Mouse (Mus musculus) embryonic facial prominence, embryonic 11.5 days (tissue): ENCODE measurements at regions not wholly inside any gene's neighbourhood (a gene's known extent, or its start where the extent isn't known, plus 50 kb on each side); places are given as distances from the start of the nearest gene placed in this dataset.

Experiments
- ATAC-seq: fragments of 200-750 bp; cut with Nextera tagmentation; replicated peaks from 2 replicates; pipeline ENCODE4 v1.8.0; 2017; ENCODE audit warnings: low read depth; ENCODE audit not compliant: insufficient number of reproducible peaks, low FRiP score, low TSS enrichment
- DNase-seq: peaks from one replicate; pipeline ENCODE4 v3.0.0-alpha.2; 2015; ENCODE audit warnings: low spot score
- H3K27ac ChIP-seq: fragments of 300-500 bp; sonication (generic); replicated peaks from 2 replicates; pipeline ENCODE4 v1.5.1; 2014; ENCODE audit warnings: mild to moderate bottlenecking, low read depth, low read length, control low read depth
- H3K27me3 ChIP-seq: fragments of 300-500 bp; sonication (generic); 2 replicates; pipeline ENCODE4 v1.6.1; 2014; ENCODE audit warnings: mild to moderate bottlenecking, low read length, moderate library complexity, mixed read lengths; ENCODE audit not compliant: control insufficient read depth, insufficient read depth
- H3K36me3 ChIP-seq: fragments of 300-500 bp; sonication (generic); replicated peaks from 2 replicates; pipeline ENCODE4 v1.6.1; 2014; ENCODE audit warnings: low read depth, mild to moderate bottlenecking, low read length, moderate library complexity, mixed read lengths; ENCODE audit not compliant: control insufficient read depth, insufficient read depth
- H3K4me1 ChIP-seq: fragments of 300-500 bp; sonication (generic); 2 replicates; pipeline ENCODE4 v1.6.1; 2014; ENCODE audit warnings: low read length, mixed read lengths; ENCODE audit not compliant: control insufficient read depth, insufficient read depth
- H3K4me2 ChIP-seq: fragments of 300-500 bp; sonication (generic); 2 replicates; pipeline ENCODE4 v1.6.1; 2014; ENCODE audit warnings: low read depth, mild to moderate bottlenecking, control low read depth, low read length, moderate library complexity
- H3K4me3 ChIP-seq: fragments of 300-500 bp; sonication (generic); 2 replicates; pipeline ENCODE4 v1.5.1; 2014; ENCODE audit warnings: low read depth, low read length, control low read depth
- H3K9ac ChIP-seq: fragments of 300-500 bp; sonication (generic); replicated peaks from 2 replicates; pipeline ENCODE4 v1.6.1; 2014; ENCODE audit warnings: mild to moderate bottlenecking, control low read depth, low read length
- H3K9me3 ChIP-seq: fragments of 300-500 bp; sonication (generic); replicated peaks from 2 replicates; pipeline ENCODE4 v1.6.1; 2016; ENCODE audit warnings: mild to moderate bottlenecking, low read length, inconsistent platforms, mixed read lengths; ENCODE audit not compliant: control insufficient read depth
- WGBS: fragments of 180-500 bp; shearing (Covaris S2); extraction: QIAGEN DNeasy Blood & Tissue Kit; methylation state at CpG from one replicate; pipeline ENCODE4 v1.1.7; 2014; 5-methylcytosine and 5-hydroxymethylcytosine counted together

- Histone ChIP-seq H3K4me1 (no peaks in the 10 kb centered on the region), H3K27ac (no peak overlapping the region), H3K36me3 (no peaks in the 10 kb centered on the region), H3K9me3 (no peaks in the 10 kb centered on the region), H3K4me3 (no peak overlapping the region), H3K9ac (no peak overlapping the region), H3K4me2 (no peak overlapping the region), H3K27me3 (no peaks in the 10 kb centered on the region)
- WGBS = 56% methylated on average over 2 of the region's 2 CpGs
- ATAC-seq = no peak
- no peak for DNase-seq
Measured at GRCm38 (mm10) chr2:9185780-9186483, 695.1 kb upstream of the 4930412O13Rik start.

- H3K4me1 ChIP-seq = no peaks in the 10 kb centered on the region
- 88% methylated on average over 6 of the region's 6 CpGs for WGBS
- DNase-seq = no peak
Measured at GRCm38 (mm10) chr2:9193195-9193594, 687.9 kb upstream of the 4930412O13Rik start.

GRCm38 (mm10) chr2:9197025-9197424 is 684.0 kb upstream of the 4930412O13Rik start:
- 73% methylated on average over 3 of the region's 3 CpGs for WGBS
- H3K4me3 ChIP-seq = no peak overlapping the region

More at GRCm38 (mm10) chr2:9193195-9193594, 687.9 kb upstream of the 4930412O13Rik start:
- no peak for ATAC-seq
- no peaks in the 10 kb centered on the region for H3K27me3 ChIP-seq
- no peak overlapping the region for H3K4me3 ChIP-seq
- H3K9ac ChIP-seq = no peak overlapping the region
- H3K9me3 ChIP-seq = no peaks in the 10 kb centered on the region
- H3K27ac ChIP-seq = no peak overlapping the region
- no peaks in the 10 kb centered on the region for H3K36me3 ChIP-seq
- H3K4me2 ChIP-seq = no peak overlapping the region

GRCm38 (mm10) chr2:9207963-9208362 is 673.1 kb upstream of the 4930412O13Rik start:
- WGBS = 85% methylated on average over 4 of the region's 4 CpGs
- no peak overlapping the region for H3K4me2 ChIP-seq
- H3K9me3 ChIP-seq = no peaks in the 10 kb centered on the region

More at GRCm38 (mm10) chr2:9197025-9197424, 684.0 kb upstream of the 4930412O13Rik start:
- Histone ChIP-seq H3K9ac (no peak overlapping the region), H3K4me1 (no peaks in the 10 kb centered on the region), H3K4me2 (no peak overlapping the region), H3K27me3 (no peaks in the 10 kb centered on the region), H3K27ac (no peak overlapping the region), H3K9me3 (no peaks in the 10 kb centered on the region), H3K36me3 (no peaks in the 10 kb centered on the region)
- no peak for ATAC-seq
- DNase-seq = no peak

More at GRCm38 (mm10) chr2:9207963-9208362, 673.1 kb upstream of the 4930412O13Rik start:
- no peak for DNase-seq
- Histone ChIP-seq H3K27ac (no peak overlapping the region), H3K36me3 (no peaks in the 10 kb centered on the region), H3K4me3 (no peak overlapping the region), H3K4me1 (no peaks in the 10 kb centered on the region), H3K27me3 (no peaks in the 10 kb centered on the region), H3K9ac (no peak overlapping the region)
- no peak for ATAC-seq
